In the genomic region with DNA sequence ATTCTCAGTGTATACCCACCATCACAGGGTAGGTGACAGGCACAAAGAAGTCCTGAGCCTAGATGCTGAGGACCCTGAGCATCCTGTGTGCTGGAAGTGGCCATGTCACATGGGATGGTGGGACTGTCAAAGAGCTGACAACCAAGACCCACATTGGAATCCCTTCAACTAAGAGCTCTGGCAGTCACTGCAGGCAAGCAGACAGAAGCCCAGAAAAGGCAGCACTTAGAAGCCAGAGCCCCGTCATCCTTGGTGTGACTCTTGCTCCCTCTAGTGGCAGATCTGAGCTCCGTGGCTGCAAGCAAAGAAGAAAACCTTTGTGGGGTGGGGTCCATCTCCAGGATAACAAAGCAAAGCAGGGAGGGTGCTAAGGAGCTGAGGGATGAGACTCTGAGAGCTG, we compare ENCODE assay signal across 9 mouse cellular contexts. TPM values are rescaled to one million over a fixed set of nuclear protein-coding genes. Genes with fewer than 3 reads are reported as not detected.
DNase-seq lines count a peak whose midpoint lies in the region; ATAC-seq and TF ChIP-seq lines count a peak whose summit lies in the region.
"Had no signal": no experiment of that assay in that cellular context is flagged by ENCODE, and none has a peak within 500 bp of the region (broad histone marks: within the 10 kb centered on the region; RNA-seq: fewer than 3 reads in every experiment).

No protein-coding gene starts in this region.

- H3K9ac ChIP-seq in CH12.LX (ENCODE audit: insufficient read depth, low read depth) = no peak overlapping the region
- no peak overlapping the region for H3K9ac ChIP-seq in heart, postnatal 0 days (replicated peaks; ENCODE audit: low read depth, low read length)

- no peak overlapping the region for H3K4me2 ChIP-seq in CH12.LX (ENCODE audit: insufficient read depth, low read depth, poor library complexity, severe bottlenecking)
- no peak overlapping the region for H3K4me2 ChIP-seq in heart, postnatal 0 days (ENCODE audit: low read depth, low read length)

- no peaks in the 10 kb centered on the region for H3K9me3 ChIP-seq in CH12.LX (replicated peaks; ENCODE audit: low read length)
- H3K9me3 ChIP-seq in heart, postnatal 0 days (replicated peaks; ENCODE audit: control insufficient read depth, low read length) = no peaks in the 10 kb centered on the region

- peak; percentile 85 to 97 for TF ChIP-seq CTCF in CH12.LX (conservative IDR thresholded peaks at IDR 0.05 in 1 of 2, IDR thresholded peaks at IDR 0.05 in 1 of 2; ENCODE audit: low read depth in 2 of 2, low read length in 2 of 2)
- TF ChIP-seq CTCF in brain, embryonic 14.5 days (IDR thresholded peaks at IDR 0.05; ENCODE audit: borderline replicate concordance, extremely low read depth, insufficient read depth, insufficient read length) = peak; percentile 99
- peak; percentile 99 for TF ChIP-seq CTCF in heart, postnatal 0 days (IDR thresholded peaks at IDR 0.05; ENCODE audit: low read depth)
- peak; percentile 95 for TF ChIP-seq CTCF in lung, adult 2 months (IDR thresholded peaks at IDR 0.05; ENCODE audit: insufficient read depth, low read length)
- peak; percentile 85 for TF ChIP-seq CTCF in olfactory bulb, adult 2 months (IDR thresholded peaks at IDR 0.05; ENCODE audit: insufficient read depth, low read depth, low read length)

- dilution Hi-C loops in CH12.LX (cut with MboI; ENCODE audit: extremely low pct_ligation_motif_present, extremely low pct_unique_long_range_greater_than_20kb, low sequenced_read_pairs) = no loop called here

- H3K27me3 ChIP-seq in CH12.LX (replicated peaks) = peaks cover 4% of the 10 kb centered on the region
- H3K27me3 ChIP-seq in heart, postnatal 0 days (ENCODE audit: control insufficient read depth, insufficient read depth, low read length) = no peaks in the 10 kb centered on the region

- peak; percentile 70 for DNase-seq in CH12.LX (ENCODE audit: extremely low read depth)
- peak; percentile 95 for DNase-seq in brain, embryonic 14.5 days (ENCODE audit: low read depth)
- peak; percentile 80 for DNase-seq in heart, postnatal 0 days (ENCODE audit: low spot score)
- DNase-seq in kidney, postnatal 4 days = peak; percentile 82 to 86
- DNase-seq in lung, adult 2 months = peak; percentile 63
- peak; percentile 32 to 37 for DNase-seq in thymus, adult 18-20 months

- peak; percentile 92 for TF ChIP-seq RAD21 in CH12.LX (IDR thresholded peaks at IDR 0.05; ENCODE audit: low read depth, low read length)

- H3K36me3 ChIP-seq in CH12.LX (replicated peaks in 1 of 2; ENCODE audit: control insufficient read depth in 1 of 2, insufficient read depth in 1 of 2, low read length in 1 of 2) = peaks cover 25 to 34% of the 10 kb centered on the region in 2 experiments
- H3K36me3 ChIP-seq in heart, postnatal 0 days (replicated peaks; ENCODE audit: control insufficient read depth, insufficient read depth, low read length) = peaks cover 22% of the 10 kb centered on the region

- no peak for TF ChIP-seq EP300 in CH12.LX (IDR thresholded peaks at IDR 0.05; ENCODE audit: low read length)
- no peak for TF ChIP-seq EP300 in heart, postnatal 0 days (IDR thresholded peaks at IDR 0.05; ENCODE audit: low read depth)

- no peak overlapping the region for H3K4me3 ChIP-seq in CH12.LX (replicated peaks in 1 of 3; ENCODE audit: low read depth in 2 of 3, low read length in 2 of 3, poor library complexity in 1 of 3)
- no peak overlapping the region for H3K4me3 ChIP-seq in heart, postnatal 0 days (ENCODE audit: low read depth, low read length)
- no peak overlapping the region for H3K4me3 ChIP-seq in lung, adult 2 months (replicated peaks; ENCODE audit: extremely low read depth, low read depth, low read length)
- no peak overlapping the region for H3K4me3 ChIP-seq in olfactory bulb, adult 2 months (ENCODE audit: insufficient read depth, low read depth, low read length)
- H3K4me3 ChIP-seq: erythroblast, embryonic 14.5 days had no signal

- TF ChIP-seq POLR2A in CH12.LX (IDR thresholded peaks at IDR 0.05; ENCODE audit: low read depth, low read length) = no peak
- no peak for TF ChIP-seq POLR2A in brain, embryonic 14.5 days (IDR thresholded peaks at IDR 0.05; ENCODE audit: borderline replicate concordance, extremely low read depth, insufficient read depth, insufficient read length, poor library complexity, severe bottlenecking)
- no peak for TF ChIP-seq POLR2A in lung, adult 2 months (IDR thresholded peaks at IDR 0.05; ENCODE audit: borderline replicate concordance, extremely low read depth, low read depth, low read length)
- no peak for TF ChIP-seq POLR2A in olfactory bulb, adult 2 months (IDR thresholded peaks at IDR 0.05; ENCODE audit: insufficient read depth, low read depth, low read length)

- ATAC-seq in erythroid progenitor cell, adult 5-6 weeks (replicated peaks; ENCODE audit: low FRiP score, poor library complexity, severe bottlenecking) = 0 out of 2 replicates have a peak, but pooled peaks have one; percentile 65
- ATAC-seq in heart, postnatal 0 days (ENCODE audit: insufficient read depth, low read depth) = peak; percentile 39; the same call in 1 of the 2 replicates

- H3K79me2 ChIP-seq in CH12.LX (replicated peaks; ENCODE audit: control insufficient read depth, extremely low read depth, insufficient read depth, poor library complexity, severe bottlenecking) = no peaks in the 10 kb centered on the region

- 0% methylated on average over 2 of the region's 2 CpGs for WGBS in heart, postnatal 0 days
- WGBS in lung, adult 2 months = 0% methylated on average over 2 of the region's 2 CpGs
- 2% methylated on average over 2 of the region's 2 CpGs for WGBS in olfactory bulb, adult 2 months

- H3K4me1 ChIP-seq in CH12.LX (ENCODE audit: control insufficient read depth in 1 of 2, insufficient read depth in 2 of 2) = no peaks in the 10 kb centered on the region
- H3K4me1 ChIP-seq in heart, postnatal 0 days (ENCODE audit: control insufficient read depth, insufficient read depth) = no peaks in the 10 kb centered on the region
- no peaks in the 10 kb centered on the region for H3K4me1 ChIP-seq in lung, adult 2 months (ENCODE audit: control insufficient read depth, insufficient read depth, low read length)
- no peaks in the 10 kb centered on the region for H3K4me1 ChIP-seq in olfactory bulb, adult 2 months (ENCODE audit: control insufficient read depth, insufficient read depth, low read length)

- in situ Hi-C loops in CH12.LX (cut with MboI; ENCODE audit: low pct_ligation_motif_present, low pct_unique_long_range_greater_than_20kb, low sequenced_read_pairs) = loop anchor here (5.0 to 25.0 kb wide), 4 partner anchors 35 to 480 kb away; no protein-coding TSS in a partner anchor

- H3K27ac ChIP-seq in CH12.LX (ENCODE audit: insufficient read depth, low read depth) = no peak overlapping the region
- H3K27ac ChIP-seq in heart, postnatal 0 days (ENCODE audit: low read depth) = no peak overlapping the region
- H3K27ac ChIP-seq in olfactory bulb, adult 2 months (ENCODE audit: insufficient read depth, low read depth, low read length) = no peak overlapping the region

TF ChIP-seq in CH12.LX, 34 proteins besides CTCF, POLR2A, EP300 and RAD21:
- TF ChIP-seq SMC3 (IDR thresholded peaks at IDR 0.05; ENCODE audit: low read depth, low read length) = peak; percentile 94
- TF ChIP-seq NELFE (IDR thresholded peaks at IDR 0.05; ENCODE audit: low read depth, low read length) = peak; percentile 45; the same call in 1 of the 2 replicates
- no peak for TF ChIP-seq NRF1 (IDR thresholded peaks at IDR 0.05; ENCODE audit: low read depth, low read length)
- TF ChIP-seq ZC3H11A (IDR thresholded peaks at IDR 0.05; ENCODE audit: low read depth, low read length) = peak; percentile 67
- no peak for TF ChIP-seq IRF4 (IDR thresholded peaks at IDR 0.05; ENCODE audit: low read depth, low read length)
- no peak for TF ChIP-seq PAX5 (IDR thresholded peaks at IDR 0.05; ENCODE audit: low read length)

RNA-seq across cellular contexts. Expression of gene Wdr4, which starts 27.4 kb away (rescaled TPM):
- 56.2 and 72.4 TPM in 2 replicates for total RNA-seq in CH12.LX (2012; rRNA removed)
- total RNA-seq in CH12.LX (2014; rRNA removed) = 48.3 and 49.0 TPM in 2 replicates
- 51.4 and 61.7 TPM in 2 replicates for polyA plus RNA-seq in CH12.LX (2012; ENCODE audit: insufficient read length, low read depth)
- polyA plus RNA-seq in brain, embryonic 14.5 days (2012; rRNA removed) = 40.9 and 50.4 TPM in 2 replicates
- 2.5 and 8.3 TPM in 2 replicates for total RNA-seq in erythroid progenitor cell, adult 5-6 weeks (2015; ENCODE audit: low replicate concordance)
- 1.8 and 2.4 TPM in 2 replicates for total RNA-seq in erythroid progenitor cell, adult 5-6 weeks (2017; ENCODE audit: low replicate concordance)
- 19.9 and 30.8 TPM in 2 replicates for total RNA-seq in heart, postnatal 0 days (2014; rRNA removed; ENCODE audit: low replicate concordance)
- 10.4 and 11.0 TPM in 2 replicates for polyA plus RNA-seq in heart, postnatal 0 days (2015; fragmentation: Nextera tagmentation; extraction: Ambion mirVana)
- 20.1 and 20.6 TPM in 2 replicates for polyA plus RNA-seq in lung, adult 2 months (2012; rRNA removed)
- not detected in 2 replicates for polyA plus RNA-seq in olfactory bulb, adult 2 months (2012; ENCODE audit: insufficient read depth, insufficient read length, low replicate concordance, missing spikeins)

RNA-seq across cellular contexts. Expression of gene Ndufv3, which starts 27.5 kb away (rescaled TPM):
- total RNA-seq in CH12.LX (2012; rRNA removed) = 357 and 409 TPM in 2 replicates
- 298 and 303 TPM in 2 replicates for total RNA-seq in CH12.LX (2014; rRNA removed)
- polyA plus RNA-seq in CH12.LX (2012; ENCODE audit: insufficient read length, low read depth) = 272 and 292 TPM in 2 replicates
- 150 and 186 TPM in 2 replicates for polyA plus RNA-seq in brain, embryonic 14.5 days (2012; rRNA removed)
- 30.6 and 51.6 TPM in 2 replicates for total RNA-seq in erythroid progenitor cell, adult 5-6 weeks (2015; ENCODE audit: low replicate concordance)
- total RNA-seq in erythroid progenitor cell, adult 5-6 weeks (2017; ENCODE audit: low replicate concordance) = 54.4 and 57.5 TPM in 2 replicates
- 592 and 689 TPM in 2 replicates for total RNA-seq in heart, postnatal 0 days (2014; rRNA removed; ENCODE audit: low replicate concordance)
- 1,214 and 1,242 TPM in 2 replicates for polyA plus RNA-seq in heart, postnatal 0 days (2015; fragmentation: Nextera tagmentation; extraction: Ambion mirVana)
- 79.5 and 101 TPM in 2 replicates for polyA plus RNA-seq in lung, adult 2 months (2012; rRNA removed)
- polyA plus RNA-seq in olfactory bulb, adult 2 months (2012; ENCODE audit: insufficient read depth, insufficient read length, low replicate concordance, missing spikeins) = not detected in 2 replicates

Comparison
In these comparisons a context has a peak if more than half of its experiments do, and no peak if none do; other contexts are left out.
1. DNase-seq: peak in every context shown above with its lines; median percentile 95 in brain, embryonic 14.5 days; 84 in kidney, postnatal 4 days; 80 in heart, postnatal 0 days; 70 in CH12.LX; 63 in lung, adult 2 months; 34 in thymus, adult 18-20 months.